Mouse (Mus musculus) stomach, postnatal 0 days (tissue): Measurements from ENCODE around the gene Ccdc33.

Experiments
- CTCF ChIP-seq: IDR thresholded peaks from 2 replicates; pipeline ENCODE4 v1.5.1; 2016; ENCODE audit warnings: antibody characterized with exemption, low read depth, mild to moderate bottlenecking, moderate library complexity
- EP300 ChIP-seq: optimal IDR thresholded peaks from 2 replicates; pipeline ENCODE3; 2016; ENCODE audit warnings: antibody characterized with exemption

DNA sequence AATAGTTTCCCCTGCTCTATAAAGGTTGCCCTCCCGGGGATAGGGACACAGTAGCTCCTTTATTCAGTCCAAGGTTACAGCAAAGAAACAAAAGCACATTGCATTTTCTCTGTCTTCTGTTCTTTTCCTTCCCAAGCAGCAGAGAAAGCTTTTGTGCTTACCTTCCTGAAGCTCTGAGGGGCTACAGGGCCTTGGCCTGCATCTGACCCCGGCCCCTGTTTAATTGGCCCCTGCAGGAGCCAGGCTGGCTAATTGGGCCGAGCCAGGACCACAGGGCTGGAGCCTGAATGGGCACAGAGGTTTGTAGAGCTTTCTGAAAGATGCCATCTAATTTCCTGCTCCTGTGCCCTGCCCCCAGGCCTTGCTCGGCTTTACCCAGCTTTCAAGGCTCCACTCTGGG lies 77.6 kb downstream of the Ccdc33 start:
- TF ChIP-seq CTCF (no peak), EP300 (no peak)
